Mouse (Mus musculus) urinary bladder, postnatal 36 days (tissue): ENCODE results near the gene Rab23.

Source experiments
- DNase-seq, 2 experiments: peaks; one replicate each; pipeline ENCODE4 v3.0.0; 2022; ENCODE audit warnings: low spot score in 2 of 2, mixed read lengths in 1 of 2

Rab23 gene

GRCm38 (mm10) chr1:33768091-33768787 lies 48.6 kb downstream of the Rab23 start:
- no peak for DNase-seq

- no peak for DNase-seq
Measured at GRCm38 (mm10) chr1:33768827-33769226, 49.1 kb downstream of the Rab23 start.

DNA sequence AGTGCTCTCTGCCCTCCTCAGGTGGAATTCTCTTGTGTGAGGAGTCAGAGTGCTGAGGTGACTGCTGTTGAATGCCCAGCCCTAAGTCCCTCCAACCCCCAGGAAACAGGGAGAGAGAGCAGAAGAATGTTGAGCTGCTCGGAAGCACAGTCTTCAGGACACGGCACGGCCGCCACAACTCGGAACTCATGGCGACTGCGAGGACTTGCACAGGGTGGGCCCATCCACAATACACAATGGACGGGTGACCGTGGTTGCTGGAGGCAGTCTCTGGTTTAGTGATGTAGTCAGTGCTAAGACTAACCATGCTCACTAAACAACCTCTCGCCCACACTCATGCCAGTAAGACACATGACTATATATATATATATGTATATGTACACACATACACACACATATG lies 51.9 kb downstream of the Rab23 start:
- no peak for DNase-seq

DNA sequence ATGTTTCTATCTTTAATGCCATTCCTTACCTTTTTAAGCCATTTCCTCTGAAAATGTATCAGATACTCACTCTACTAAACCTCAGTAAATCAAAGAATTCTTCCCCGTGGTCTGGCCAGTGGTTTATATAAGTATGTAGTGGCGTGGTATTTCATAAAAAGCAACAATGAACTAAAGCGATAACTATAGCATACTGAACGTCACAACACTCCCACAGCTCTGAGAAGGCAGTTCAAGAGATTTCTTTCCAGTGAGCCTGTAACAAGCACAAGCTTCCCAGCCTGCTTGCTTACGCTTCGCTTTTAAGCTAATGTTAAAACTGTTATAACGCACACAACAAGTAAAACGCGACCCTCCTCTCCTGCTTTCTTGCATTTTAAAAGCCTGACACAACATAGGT lies 52.4 kb downstream of the Rab23 start:
- no peak for DNase-seq

DNA sequence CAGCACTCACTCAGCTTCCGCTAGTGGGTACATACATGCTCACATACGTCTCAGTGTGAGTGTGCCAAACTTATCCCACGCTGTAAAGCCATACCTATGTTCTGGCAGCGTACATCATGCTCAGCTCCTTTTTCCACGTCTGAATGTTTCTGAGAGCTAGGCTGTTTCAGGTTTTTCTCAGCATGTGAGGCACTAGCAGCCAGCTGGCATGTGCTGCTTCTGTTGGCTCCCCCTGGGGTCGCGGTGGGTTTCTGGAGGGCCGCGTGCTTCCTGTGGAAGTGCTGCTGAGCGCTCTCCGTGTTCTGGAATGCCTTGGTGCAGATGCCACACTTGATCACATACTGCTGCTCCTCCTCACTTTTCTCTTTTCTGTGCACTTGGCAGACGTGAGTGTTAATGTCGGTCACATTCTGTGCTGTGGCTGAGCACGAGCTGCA lies 56.5 kb downstream of the Rab23 start:
- no peak for DNase-seq

DNA sequence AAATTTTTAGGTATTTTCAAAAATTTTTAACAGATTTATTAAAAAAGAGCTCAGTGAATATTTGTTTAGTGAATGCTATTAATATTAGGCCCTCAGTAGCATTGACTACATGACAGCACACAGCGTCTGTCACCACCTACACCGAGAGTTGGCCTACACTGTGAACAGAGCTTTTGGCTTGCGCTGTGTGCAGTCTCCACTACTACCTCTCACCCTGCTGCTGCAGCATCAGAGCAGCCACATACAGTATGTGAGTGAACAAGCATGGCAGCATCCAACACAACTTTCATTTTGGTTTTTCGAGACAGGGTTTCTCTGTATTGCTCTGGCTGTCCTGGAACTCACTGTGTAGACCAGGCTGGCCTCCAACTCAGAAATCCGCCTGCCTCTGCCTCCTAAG lies 64.9 kb downstream of the Rab23 start:
- DNase-seq = no peak

GRCm38 (mm10) chr1:33788072-33788471 lies 68.4 kb downstream of the Rab23 start:
- DNase-seq = no peak

GRCm38 (mm10) chr1:33788493-33788892 lies 68.8 kb downstream of the Rab23 start:
- DNase-seq = no peak
